Mouse (Mus musculus) C2C12 (cell line): ENCODE results near the gene Ccdc73. TPM values are rescaled to one million over a fixed set of nuclear protein-coding genes. Genes with fewer than 3 reads are reported as not detected.

Source experiments
- H3K27me3 ChIP-seq: one replicate; pipeline ENCODE4 v1.6.1; 2011; ENCODE audit not compliant: control insufficient read depth, insufficient read depth, insufficient read length
- H3K36me3 ChIP-seq: one replicate; pipeline ENCODE4 v1.6.1; 2011; ENCODE audit not compliant: control insufficient read depth, insufficient read depth
- H3K4me3 ChIP-seq: one replicate; pipeline ENCODE4 v1.5.1; 2011; ENCODE audit warnings: mild to moderate bottlenecking, control low read depth; ENCODE audit not compliant: poor library complexity, insufficient read depth, severe bottlenecking
- H3K79me2 ChIP-seq: one replicate; pipeline ENCODE4 v1.6.1; 2011; ENCODE audit not compliant: control insufficient read depth, insufficient read depth
- H3K79me3 ChIP-seq: one replicate; pipeline ENCODE4 v1.6.1; 2011; ENCODE audit warnings: low read depth, control low read depth
- H3ac ChIP-seq: one replicate; pipeline ENCODE3; 2011; ENCODE audit warnings: low read depth; ENCODE audit not compliant: control insufficient read depth, insufficient read length
- CEBPB ChIP-seq: IDR thresholded peaks from one replicate; pipeline ENCODE4 v1.6.1; 2011; ENCODE audit warnings: low read depth, mild to moderate bottlenecking, control low read depth, moderate library complexity
- CTCF ChIP-seq: IDR thresholded peaks from one replicate; pipeline ENCODE4 v1.5.1; 2011; ENCODE audit not compliant: control insufficient read depth, insufficient read depth, insufficient read length
- FOSL1 ChIP-seq: IDR thresholded peaks from one replicate; pipeline ENCODE4 v1.8.0; 2011; ENCODE audit warnings: mild to moderate bottlenecking, low read length; ENCODE audit not compliant: poor library complexity, insufficient read depth, severe bottlenecking
- MAX ChIP-seq: IDR thresholded peaks from one replicate; pipeline ENCODE4 v1.6.1; 2011; ENCODE audit warnings: mild to moderate bottlenecking, control low read depth
- MYOD1 ChIP-seq: IDR thresholded peaks from one replicate; pipeline ENCODE4 v1.6.1; 2011; ENCODE audit warnings: low read depth; ENCODE audit not compliant: control insufficient read depth, insufficient read length
- MYOG ChIP-seq: IDR thresholded peaks from one replicate; pipeline ENCODE4 v1.6.1; 2011; ENCODE audit not compliant: control insufficient read depth, insufficient read length; ENCODE audit errors: extremely low read depth
- USF1 ChIP-seq: IDR thresholded peaks from one replicate; pipeline ENCODE4 v1.6.1; 2011; ENCODE audit warnings: low read depth, mild to moderate bottlenecking, control low read depth, moderate library complexity
- polyA plus RNA-seq: library from polyadenylated mRNA; unstranded; fragments of >200 nt; fragmentation: generic; extraction: Trizol; gene quantifications from one replicate; pipeline ENCODE4 v1.2.1, GENCODE M21; 2012; ENCODE audit warnings: missing spikeins

Gene Ccdc73
- polyA plus RNA-seq, 1 experiment = 0.21 TPM

DNA sequence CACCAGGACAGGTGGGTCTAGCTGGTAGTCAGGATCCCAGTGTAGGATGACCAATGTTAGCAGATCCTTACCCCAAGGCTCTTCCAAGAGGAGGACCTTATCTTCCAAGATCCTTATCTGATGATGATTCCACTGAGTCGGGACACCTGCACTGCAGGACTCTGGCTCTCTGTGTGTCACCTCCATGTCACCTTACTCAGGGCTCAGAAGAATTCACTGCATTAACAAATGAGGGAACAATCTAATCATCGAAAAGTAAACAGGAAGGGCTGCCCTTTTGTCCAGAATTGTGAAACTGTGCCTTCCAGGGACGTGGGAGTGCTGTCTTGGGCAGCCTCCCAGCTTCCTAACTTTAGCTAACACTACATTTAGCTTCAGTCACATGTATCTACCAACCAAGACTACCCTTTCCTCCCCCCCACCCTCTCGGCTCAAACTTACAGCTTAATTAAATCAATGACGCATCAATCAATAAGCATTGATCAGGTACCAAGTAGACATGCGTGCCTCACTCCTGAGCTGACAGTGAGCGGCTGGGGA, 191.0 kb downstream of the Ccdc73 start:
- Histone ChIP-seq H3K79me2 (no peaks in the 10 kb centered on the region), H3K27me3 (no peaks in the 10 kb centered on the region)
- no peak for TF ChIP-seq MYOD1
- no peak for TF ChIP-seq MAX
- TF ChIP-seq CEBPB = no peak
- TF ChIP-seq CTCF = no peak
- TF ChIP-seq MYOG = no peak
- TF ChIP-seq USF1 = no peak
- no peak for TF ChIP-seq FOSL1

DNA sequence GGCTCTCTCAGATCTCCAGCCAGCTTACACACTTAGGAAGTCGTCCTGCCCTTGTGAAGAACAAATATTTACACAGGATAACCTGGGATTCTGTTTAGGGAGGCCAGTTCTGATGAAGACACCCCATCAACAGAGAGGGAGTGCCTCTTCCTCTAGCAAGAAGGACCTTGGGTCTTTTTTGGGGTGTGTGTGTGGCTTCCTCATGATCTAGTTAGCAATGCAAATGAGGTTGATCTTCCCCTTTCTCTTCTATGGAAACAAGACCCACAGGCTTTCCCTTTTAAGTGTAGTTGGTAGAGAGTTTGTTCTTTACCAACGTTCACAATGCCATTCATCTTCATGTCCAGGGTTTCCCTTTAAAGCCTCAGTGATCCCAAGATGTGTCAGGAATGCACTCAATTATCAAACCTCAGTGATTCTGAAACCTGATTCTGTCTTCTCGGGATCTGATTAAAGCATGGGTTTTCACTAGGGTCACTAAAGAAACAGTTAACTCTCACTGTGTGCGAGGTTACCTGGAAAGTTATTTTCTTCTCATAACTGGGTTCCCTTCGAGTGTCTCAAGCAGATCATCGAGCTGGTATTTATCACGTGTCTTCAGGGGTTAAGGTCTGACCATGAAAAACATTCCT, 195.3 kb downstream of the Ccdc73 start:
- TF ChIP-seq CTCF (no peak), CEBPB (no peak), MYOD1 (no peak), FOSL1 (no peak), MYOG (no peak), MAX (no peak), USF1 (no peak)
- Histone ChIP-seq H3K79me3 (no peaks in the 10 kb centered on the region), H3K79me2 (no peaks in the 10 kb centered on the region), H3K27me3 (no peaks in the 10 kb centered on the region), H3K36me3 (no peaks in the 10 kb centered on the region), H3K4me3 (no peak overlapping the region), H3ac (no peak overlapping the region)

More for the DNA sequence above, 191.0 kb downstream of the Ccdc73 start:
- Histone ChIP-seq H3K36me3 (no peaks in the 10 kb centered on the region), H3ac (no peak overlapping the region), H3K79me3 (no peaks in the 10 kb centered on the region), H3K4me3 (no peak overlapping the region)

Other genes starting within 250 kb of the Ccdc73 start
- gene Tcp11l1, start 155.6 kb upstream of the Ccdc73 start, polyA plus RNA-seq = 11.6 TPM
- gene Pin1rt1, start 151.4 kb upstream of the Ccdc73 start, polyA plus RNA-seq = not detected
- 9.2 TPM for gene Depdc7, start 124.9 kb upstream of the Ccdc73 start, polyA plus RNA-seq
- gene Qser1, start 51.0 kb upstream of the Ccdc73 start, polyA plus RNA-seq = 5.3 TPM
- gene Prrg4, start 17.9 kb upstream of the Ccdc73 start, polyA plus RNA-seq = 4.6 TPM
- gene Eif3m, start 149.3 kb downstream of the Ccdc73 start, polyA plus RNA-seq = 116 TPM
- not detected for gene Gm11060, start 224.2 kb downstream of the Ccdc73 start, polyA plus RNA-seq